Mouse (Mus musculus) liver, embryonic 14.5 days (tissue): ENCODE measurements around the gene Tmem132d. TPM values are rescaled to one million over a fixed set of nuclear protein-coding genes. Genes with fewer than 3 reads are reported as not detected.
"Not testable (repeated sequence)": the region's sequence is repeated elsewhere in the genome, so short reads cannot be mapped to it uniquely, and the experiment has no call there.

Experiments
- ATAC-seq: fragments of 200-750 bp; cut with Nextera tagmentation; 2 replicates; pipeline ENCODE4 v1.8.0; 2017; ENCODE audit warnings: moderate number of reproducible peaks, mild to moderate bottlenecking, moderate library complexity; ENCODE audit not compliant: insufficient read depth
- DNase-seq, 3 experiments: peaks; one replicate each; pipeline ENCODE4 v3.0.0-alpha.2; 2012 to 2013; ENCODE audit warnings: low read depth in 3 of 3, low spot score in 3 of 3
- H3K27ac ChIP-seq: fragments of 300-500 bp; sonication (generic); 2 replicates; pipeline ENCODE4 v1.5.1; 2014; ENCODE audit warnings: moderate library complexity, mild to moderate bottlenecking, control low read depth, inconsistent platforms
- H3K27me3 ChIP-seq: fragments of 300-500 bp; sonication (generic); 2 replicates; pipeline ENCODE4 v1.6.1; 2014; ENCODE audit warnings: mild to moderate bottlenecking, low read length, moderate library complexity; ENCODE audit not compliant: control insufficient read depth, insufficient read depth
- H3K36me3 ChIP-seq: fragments of 300-500 bp; sonication (generic); replicated peaks from 2 replicates; pipeline ENCODE4 v1.6.1; 2014; ENCODE audit warnings: low read depth; ENCODE audit not compliant: control insufficient read depth, insufficient read depth
- H3K4me1 ChIP-seq, 2 experiments: fragments of 200-500 bp in 1 of 2; fragments of 300-500 bp in 1 of 2; sonication (generic) in 1 of 2; replicated peaks; 2 replicates each; pipeline ENCODE4 v1.6.1; 2012 to 2014; ENCODE audit warnings: antibody characterized with exemption in 1 of 2, inconsistent platforms in 1 of 2, low read length in 1 of 2; ENCODE audit not compliant: control insufficient read depth in 2 of 2, insufficient read depth in 2 of 2
- H3K4me2 ChIP-seq: fragments of 300-500 bp; sonication (generic); 2 replicates; pipeline ENCODE4 v1.6.1; 2014; ENCODE audit warnings: low read depth, mild to moderate bottlenecking, control low read depth, moderate library complexity
- H3K4me3 ChIP-seq, 2 experiments: fragments of 200-500 bp in 1 of 2; fragments of 300-500 bp in 1 of 2; sonication (generic) in 1 of 2; 2 replicates each; pipeline ENCODE4 v1.5.1; 2012 to 2014; ENCODE audit warnings: low read depth in 2 of 2, low read length in 2 of 2, mild to moderate bottlenecking in 2 of 2, control low read depth in 1 of 2, inconsistent platforms in 1 of 2, moderate library complexity in 1 of 2; ENCODE audit not compliant: insufficient read depth in 1 of 2
- H3K9ac ChIP-seq: fragments of 300-500 bp; sonication (generic); replicated peaks from 2 replicates; pipeline ENCODE4 v1.6.1; 2014; ENCODE audit warnings: mild to moderate bottlenecking, control low read depth, moderate library complexity
- H3K9me3 ChIP-seq: fragments of 300-500 bp; sonication (generic); 2 replicates; pipeline ENCODE4 v1.6.1; 2016; ENCODE audit warnings: low read length, mixed read lengths; ENCODE audit not compliant: control insufficient read depth
- CTCF ChIP-seq: IDR thresholded peaks from 2 replicates; pipeline ENCODE4 v1.5.1; 2016; ENCODE audit warnings: antibody characterized with exemption, low read depth, control low read depth
- EP300 ChIP-seq: IDR thresholded peaks from 2 replicates; pipeline ENCODE4 v1.6.1; 2016; ENCODE audit warnings: antibody characterized with exemption, low read depth
- WGBS: fragments of 180-500 bp; shearing (Covaris S2); extraction: QIAGEN DNeasy Blood & Tissue Kit; methylation state at CpG from one replicate; pipeline ENCODE4 v1.1.7; 2014; ENCODE audit not compliant: insufficient replicate concordance; 5-methylcytosine and 5-hydroxymethylcytosine counted together
- polyA plus RNA-seq, 2 experiments: library from polyadenylated mRNA; depleted of rRNA in 1 of 2; stranded (reverse) in 1 of 2; unstranded in 1 of 2; fragments of >200 nt; fragmentation: Nextera tagmentation in 1 of 2; extraction: Ambion mirVana in 1 of 2; gene quantifications; 2 replicates each; pipeline versions ENCODE4 v1.2.1 to v1.2.3; 2012 to 2014

The Tmem132d gene
- polyA plus RNA-seq, 2 experiments: under 0.01 TPM; not detected in 1

DNA sequence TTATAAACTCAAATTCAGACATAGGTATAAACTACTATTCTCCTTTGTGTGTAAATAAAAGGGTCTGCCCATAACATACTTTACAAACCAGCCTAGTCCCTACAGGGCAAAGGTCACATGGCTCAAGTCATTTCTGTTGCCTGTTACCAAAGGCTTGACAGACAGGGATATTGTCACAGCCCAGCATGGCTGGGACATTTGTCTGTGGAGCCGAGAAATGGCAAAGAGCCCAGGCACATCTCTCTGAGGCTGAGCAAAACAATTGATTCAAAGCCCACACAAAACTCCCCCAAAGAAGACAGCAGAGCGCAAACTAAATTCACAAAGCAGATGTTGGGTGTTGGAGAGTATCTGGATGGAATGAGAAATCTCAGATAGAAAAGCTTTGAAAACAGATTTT lies 405.8 kb downstream of the Tmem132d start:
- Histone ChIP-seq H3K4me2 (no peak overlapping the region), H3K4me1 (no peaks in the 10 kb centered on the region), H3K9me3 (no peaks in the 10 kb centered on the region; the same call in 1 of the 2 replicates), H3K36me3 (no peaks in the 10 kb centered on the region), H3K27me3 (no peaks in the 10 kb centered on the region), H3K4me3 (no peak overlapping the region), H3K27ac (no peak overlapping the region), H3K9ac (no peak overlapping the region)
- no peak for TF ChIP-seq CTCF
- TF ChIP-seq EP300: no peak
- ATAC-seq (no peak), DNase-seq (no peak)
- 57% methylated on average over 2 of the region's 2 CpGs for WGBS

DNA sequence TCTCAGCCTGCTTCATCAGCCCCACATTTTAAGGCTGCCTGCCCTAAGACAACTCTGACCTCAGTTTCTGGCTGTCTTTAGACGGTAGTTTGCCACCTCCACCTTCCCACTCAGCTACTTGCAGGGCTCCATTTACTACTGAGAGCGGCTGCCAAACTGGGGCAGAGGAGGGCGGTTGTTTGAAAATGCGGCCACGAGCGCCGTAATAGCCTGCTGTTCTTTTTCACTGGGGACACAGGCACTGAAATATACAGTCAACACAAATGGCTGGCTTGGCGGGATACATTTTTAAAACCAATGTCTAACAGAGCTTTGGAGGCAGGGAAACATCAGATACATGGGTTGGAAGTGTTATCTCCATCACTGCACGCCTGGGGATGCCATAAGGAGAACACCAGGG lies 428.2 kb downstream of the Tmem132d start:
- ATAC-seq: no peak
- TF ChIP-seq EP300 (no peak), CTCF (no peak)

DNA sequence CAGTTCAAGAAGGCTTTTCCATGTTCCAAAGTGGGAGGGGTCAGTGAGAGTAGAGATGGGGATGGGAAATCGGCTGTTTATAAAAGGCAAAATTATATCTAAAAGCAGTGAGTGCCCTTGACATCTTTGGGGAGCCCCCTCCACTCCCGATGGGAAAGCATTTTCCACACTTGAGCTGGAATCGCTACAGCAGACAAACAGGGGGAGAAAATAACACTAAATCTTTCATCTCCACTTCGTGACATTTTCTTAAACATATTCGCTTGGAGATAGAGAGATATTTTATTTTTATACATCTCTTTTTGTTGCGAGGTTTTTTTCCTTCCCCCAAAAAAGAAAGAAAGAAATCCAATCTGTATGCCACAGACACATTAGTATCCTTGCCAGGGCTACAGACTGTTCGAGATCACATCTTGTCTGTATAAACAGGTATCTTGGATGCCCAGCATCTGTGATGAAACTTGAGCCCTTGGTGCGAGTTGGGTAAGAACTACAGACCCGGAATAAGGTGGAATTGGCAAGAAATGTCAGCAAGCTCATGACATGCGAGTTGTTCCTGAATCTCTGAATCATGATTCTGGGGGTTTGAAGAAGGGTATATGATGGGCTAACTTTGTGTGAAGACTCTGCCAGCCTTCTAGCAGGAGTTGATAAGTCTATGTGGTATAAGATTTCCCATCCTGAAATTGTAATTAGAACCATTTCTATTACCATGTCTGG lies 436.2 kb downstream of the Tmem132d start:
- ATAC-seq (no peak), DNase-seq (no peak)
- Histone ChIP-seq H3K4me2 (no peak overlapping the region), H3K9ac (no peak overlapping the region), H3K27ac (no peak overlapping the region), H3K4me3 (no peak overlapping the region), H3K27me3 (no peaks in the 10 kb centered on the region), H3K36me3 (no peaks in the 10 kb centered on the region), H3K4me1 (no peaks in the 10 kb centered on the region), H3K9me3 (no peaks in the 10 kb centered on the region)
- TF ChIP-seq EP300: no peak
- no peak for TF ChIP-seq CTCF
- WGBS: 55% methylated on average over 10 of the region's 10 CpGs

More for the DNA sequence above, 428.2 kb downstream of the Tmem132d start:
- Histone ChIP-seq H3K36me3 (no peaks in the 10 kb centered on the region), H3K4me1 (no peaks in the 10 kb centered on the region), H3K4me2 (no peak overlapping the region), H3K27ac (no peak overlapping the region), H3K9ac (no peak overlapping the region), H3K4me3 (no peak overlapping the region), H3K27me3 (no peaks in the 10 kb centered on the region), H3K9me3 (no peaks in the 10 kb centered on the region; the same call in 1 of the 2 replicates)
- 49% methylated on average over 9 of the region's 9 CpGs for WGBS
- DNase-seq: no peak

DNA sequence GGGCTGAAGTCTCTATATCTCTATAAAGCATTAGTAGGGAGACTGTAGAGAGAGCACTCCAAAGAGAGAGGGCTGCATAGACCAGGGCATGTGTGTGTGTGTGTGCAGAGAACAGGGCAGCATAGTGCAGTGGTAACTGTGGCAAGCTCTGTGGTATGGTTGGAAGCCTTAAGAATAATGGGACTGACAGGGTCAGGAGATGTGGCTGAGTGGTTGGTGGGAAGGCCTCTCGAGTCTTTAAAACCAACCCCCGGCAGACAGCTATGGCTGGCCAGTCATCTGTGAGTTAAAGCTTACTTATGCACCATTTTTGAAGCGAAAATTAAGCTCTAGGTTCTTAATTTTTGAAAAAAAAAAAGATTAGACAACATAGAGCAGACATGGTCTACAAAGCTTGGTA lies 439.4 kb downstream of the Tmem132d start:
- H3K9me3 ChIP-seq: no peaks in the 10 kb centered on the region
- no peak overlapping the region for H3K9ac ChIP-seq
- TF ChIP-seq CTCF: no peak
- no peak for TF ChIP-seq EP300
- no peak overlapping the region for H3K4me2 ChIP-seq
- no peaks in the 10 kb centered on the region for H3K4me1 ChIP-seq
- no peak overlapping the region for H3K4me3 ChIP-seq
- no peak for DNase-seq
- WGBS: 35% methylated on average over 3 of the region's 3 CpGs
- H3K36me3 ChIP-seq: no peaks in the 10 kb centered on the region
- no peak for ATAC-seq
- H3K27ac ChIP-seq: no peak overlapping the region
- no peaks in the 10 kb centered on the region for H3K27me3 ChIP-seq

DNA sequence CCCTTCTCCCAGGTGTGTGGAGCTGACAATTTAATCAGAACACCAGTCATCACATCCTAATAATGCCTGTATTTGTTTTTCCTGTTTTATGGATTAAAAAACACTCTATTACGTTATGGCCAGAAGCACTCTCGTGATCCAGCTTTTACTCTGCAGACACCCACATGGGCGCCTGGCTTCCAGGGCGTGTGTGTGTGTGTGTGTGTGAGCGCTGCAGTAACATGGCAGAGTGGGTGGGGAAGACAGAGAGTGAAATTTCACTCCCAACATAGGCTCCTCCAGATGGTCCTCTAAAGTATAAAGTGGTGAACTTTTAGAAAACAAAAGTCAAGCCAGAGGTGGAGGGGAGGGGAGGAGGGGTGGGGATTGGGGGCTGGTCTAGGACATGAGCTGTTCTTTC lies 442.1 kb downstream of the Tmem132d start:
- Histone ChIP-seq H3K4me3 (no peak overlapping the region), H3K36me3 (no peaks in the 10 kb centered on the region), H3K4me2 (no peak overlapping the region), H3K4me1 (no peaks in the 10 kb centered on the region), H3K9ac (no peak overlapping the region), H3K27me3 (no peaks in the 10 kb centered on the region), H3K27ac (no peak overlapping the region), H3K9me3 (no peaks in the 10 kb centered on the region)
- WGBS: 66% methylated on average over 5 of the region's 5 CpGs
- no peak for DNase-seq
- ATAC-seq: no peak
- no peak for TF ChIP-seq CTCF
- no peak for TF ChIP-seq EP300

DNA sequence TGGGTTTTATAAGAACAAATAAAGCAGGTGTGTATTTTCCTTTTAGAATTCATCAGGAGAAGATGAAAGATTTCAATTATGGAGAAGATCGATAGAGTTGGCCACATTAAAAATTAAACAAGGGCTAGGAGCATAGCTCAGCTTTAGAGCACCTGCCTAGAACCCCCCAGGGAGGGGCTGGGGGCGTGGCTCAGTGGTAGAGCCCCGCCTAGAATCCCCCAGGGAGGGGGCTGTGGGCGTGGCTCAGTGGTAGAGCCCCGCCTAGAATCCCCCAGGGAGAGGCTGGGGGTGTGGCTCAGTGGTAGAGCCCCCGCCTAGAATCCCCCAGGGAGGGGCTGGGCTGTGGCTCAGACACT lies 452.9 kb downstream of the Tmem132d start:
- H3K4me3 ChIP-seq, H3K9ac ChIP-seq, DNase-seq, H3K27ac ChIP-seq, H3K4me1 ChIP-seq, ATAC-seq, H3K4me2 ChIP-seq, H3K36me3 ChIP-seq, H3K9me3 ChIP-seq, H3K27me3 ChIP-seq: not testable (repeated sequence)
- WGBS: 27% methylated on average over 6 of the region's 6 CpGs
